Mouse (Mus musculus): ENCODE results near the gene Nlrp1a.

The Nlrp1a gene

DNA sequence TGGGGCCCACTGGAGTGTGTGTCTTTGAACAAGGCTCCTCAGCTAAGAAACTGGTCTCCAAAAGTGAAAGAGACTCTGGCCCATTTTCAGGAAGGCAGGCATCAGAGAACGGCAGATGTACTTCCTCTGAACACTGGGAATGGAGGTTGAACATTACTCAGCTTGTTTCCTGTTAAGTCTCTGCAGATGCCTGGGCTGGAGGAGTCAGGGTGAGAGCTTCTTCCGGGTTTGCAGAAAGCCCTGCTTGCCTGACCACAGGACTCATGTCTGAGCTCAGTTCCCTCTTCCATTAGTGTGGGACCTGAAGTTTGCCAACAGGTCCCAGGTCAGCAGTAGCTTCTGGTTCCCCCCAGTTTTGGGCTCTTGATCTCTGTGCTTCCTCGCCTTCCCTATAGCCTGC lies at the start of gene Nlrp1a:
TSS of gene Nlrp1a (minus strand) at position 44 of the 400 bp plus-strand sequence.
- peak in 1 of 2 experiments; percentile 23 for DNase-seq (ENCODE audit: low spot score in 2 of 2)

DNA sequence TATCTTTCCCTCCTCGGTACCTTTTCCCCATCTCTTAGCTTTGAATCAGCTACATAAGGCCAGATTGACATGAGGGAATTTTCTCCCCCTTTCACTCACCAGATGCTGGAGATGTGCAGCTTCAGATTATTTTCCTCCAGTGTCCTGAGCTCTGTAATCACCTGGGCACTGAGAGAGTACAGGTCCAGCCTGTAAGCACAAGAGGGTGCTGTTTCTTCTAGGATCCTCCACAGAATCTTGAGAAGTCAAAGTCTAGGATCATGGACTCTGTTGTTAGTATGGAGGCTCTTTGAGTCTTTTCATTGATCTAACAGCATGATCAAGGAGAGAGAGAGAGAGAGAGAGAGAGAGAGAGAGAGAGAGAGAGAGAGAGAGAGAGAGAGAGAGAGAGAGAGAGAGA lies 25.1 kb upstream of the Nlrp1a start:
- DNase-seq (ENCODE audit: low spot score in 2 of 2): no peak

DNA sequence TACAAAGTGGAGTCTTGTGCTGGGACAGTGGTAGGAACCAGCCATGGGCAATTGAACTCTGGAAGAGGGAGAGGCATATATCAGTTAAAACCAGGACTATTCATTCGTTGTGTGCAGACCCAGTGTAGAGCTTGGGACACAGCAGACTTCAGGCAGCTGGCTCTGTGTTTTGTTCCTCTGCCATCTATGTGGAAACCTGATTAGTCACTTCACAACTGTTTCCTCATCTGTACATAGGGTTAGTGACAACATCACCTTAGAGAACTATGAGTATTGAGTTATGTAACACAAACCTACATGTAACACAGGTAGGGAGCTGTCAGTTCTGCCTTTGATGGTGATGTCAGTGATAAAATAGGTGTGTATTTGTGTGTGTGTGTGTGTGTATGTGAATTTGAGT lies 19.6 kb upstream of the Nlrp1a start:
- no peak for DNase-seq (ENCODE audit: low spot score in 2 of 2)

DNA sequence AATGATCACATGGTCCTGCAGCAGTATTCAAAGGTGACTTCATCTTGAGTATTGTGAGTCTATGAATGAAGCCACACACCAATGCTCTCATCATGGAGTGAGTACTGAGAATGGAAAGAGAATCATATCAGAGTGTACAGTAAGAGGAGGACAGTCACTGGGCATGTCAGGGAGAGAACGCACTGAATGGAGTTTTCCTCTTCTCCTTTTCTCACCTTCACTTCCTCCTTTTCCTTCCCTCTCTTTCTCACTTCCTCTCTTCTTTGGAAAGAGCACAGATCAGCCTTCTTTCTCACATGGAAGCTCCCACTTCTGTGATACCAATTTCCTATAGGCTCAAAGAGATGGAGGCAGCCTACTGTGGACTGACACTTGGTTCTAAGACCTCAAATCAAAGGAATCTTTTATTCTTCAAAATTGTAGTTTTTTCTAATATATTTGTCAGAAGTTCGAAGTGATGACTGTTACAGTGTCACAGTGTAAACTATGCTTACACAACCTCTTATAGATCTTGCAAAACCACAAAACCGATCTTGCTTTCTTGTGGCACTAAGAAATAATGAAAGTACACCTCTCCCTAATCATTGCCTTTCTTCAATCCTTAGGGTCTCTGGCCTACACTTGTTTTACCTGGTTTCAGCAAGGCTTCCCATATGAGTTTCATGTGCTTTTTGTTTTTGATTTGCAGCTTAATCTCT lies 15.1 kb upstream of the Nlrp1a start:
- no peak for DNase-seq (ENCODE audit: low spot score in 2 of 2)

DNA sequence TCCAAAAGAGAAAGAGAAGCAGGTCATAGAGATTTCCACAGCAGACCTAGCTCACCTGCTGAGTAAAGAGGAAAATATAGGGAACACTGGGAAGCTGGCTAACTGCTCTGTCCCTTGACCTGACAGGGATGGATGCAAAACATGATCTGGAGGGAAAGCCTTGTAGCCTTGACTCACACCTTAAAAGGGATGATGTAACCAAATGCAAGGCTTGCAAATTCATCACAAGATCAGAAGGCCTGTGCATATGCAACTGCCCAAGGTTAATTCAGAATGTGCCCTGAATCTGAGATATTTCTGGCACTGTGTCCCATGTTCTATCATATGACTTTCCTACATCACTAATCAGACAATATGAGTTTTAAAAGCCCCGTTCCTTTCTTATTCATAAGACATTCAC lies 10.8 kb upstream of the Nlrp1a start:
- no peak for DNase-seq (ENCODE audit: low spot score in 2 of 2)

DNA sequence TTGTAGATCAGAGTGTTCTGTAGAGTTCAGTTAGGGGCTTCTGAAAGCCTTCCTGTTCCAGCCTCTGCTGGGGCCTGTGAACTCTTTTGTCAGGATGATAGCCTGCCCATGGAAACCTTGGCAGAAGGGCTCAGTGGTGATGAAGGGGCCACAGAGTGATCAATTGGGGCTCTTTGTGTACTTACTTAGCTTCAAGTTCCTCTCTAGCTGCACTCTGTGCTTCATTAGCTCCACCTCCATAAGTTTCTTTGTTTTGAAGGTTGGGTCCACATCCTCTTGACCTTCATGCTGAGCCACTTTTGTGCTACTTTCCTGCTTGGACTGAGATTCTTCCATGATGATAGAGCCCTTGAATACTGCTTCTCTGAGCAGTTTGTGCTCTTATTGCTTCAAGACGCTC lies 2.5 kb downstream of the Nlrp1a start:
- no peak for DNase-seq (ENCODE audit: low spot score in 2 of 2)

DNA sequence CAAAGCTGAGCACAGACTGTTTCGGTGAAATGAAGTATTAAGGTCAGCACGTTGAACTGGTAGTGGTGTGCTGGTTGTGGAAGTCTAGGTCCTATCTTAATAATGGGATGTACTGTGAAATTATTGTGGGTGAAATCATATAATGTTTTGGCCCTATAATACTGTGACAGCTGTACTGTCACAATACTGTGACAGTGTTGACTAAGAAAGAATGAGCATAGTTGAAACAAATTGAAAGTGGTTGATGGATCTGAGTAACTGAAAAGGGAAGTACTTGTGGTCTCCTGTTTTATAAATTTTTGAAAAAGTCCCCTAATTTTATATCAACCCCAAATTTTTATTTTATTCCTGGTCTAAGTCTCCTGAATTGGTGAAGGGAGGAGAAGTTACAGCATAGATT lies 37.4 kb downstream of the Nlrp1a start:
- DNase-seq (ENCODE audit: low spot score in 2 of 2): no peak

DNA sequence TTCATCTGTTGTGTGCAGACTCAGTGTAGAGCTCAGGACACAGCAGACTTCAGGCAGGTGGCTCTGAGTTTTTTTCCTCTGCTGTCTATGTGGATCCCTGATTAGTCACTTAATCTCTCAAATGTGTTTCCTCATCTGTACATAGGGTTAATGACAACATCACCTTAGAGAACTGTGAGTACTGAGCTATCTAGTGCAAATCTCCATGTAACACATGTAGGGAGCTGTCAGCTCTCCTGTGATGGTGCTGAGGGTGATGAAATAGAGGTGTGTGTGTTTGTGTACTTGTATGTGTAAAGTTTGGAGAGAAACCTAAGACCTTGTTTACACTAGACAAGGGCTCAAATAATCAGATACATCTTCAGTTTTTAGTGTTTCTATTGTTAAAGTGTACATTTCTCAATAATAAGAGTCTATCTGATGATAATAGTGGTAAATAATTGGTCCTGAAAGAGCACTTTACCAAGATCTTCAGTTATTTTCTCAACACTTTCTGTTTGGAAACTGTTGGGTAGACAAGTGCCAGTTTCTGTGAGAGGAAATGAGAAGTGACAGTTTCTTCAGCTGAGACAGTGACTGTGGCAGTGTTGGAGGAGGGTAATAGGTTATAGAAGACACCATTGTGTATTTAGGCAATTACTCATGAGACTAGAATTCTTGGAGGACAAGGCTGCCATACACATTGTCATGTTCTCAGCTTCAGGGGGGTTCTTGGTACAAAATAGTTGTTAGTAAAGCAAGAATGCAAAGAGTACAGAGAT lies 38.1 kb downstream of the Nlrp1a start:
- no peak for DNase-seq (ENCODE audit: low spot score in 2 of 2)

DNA sequence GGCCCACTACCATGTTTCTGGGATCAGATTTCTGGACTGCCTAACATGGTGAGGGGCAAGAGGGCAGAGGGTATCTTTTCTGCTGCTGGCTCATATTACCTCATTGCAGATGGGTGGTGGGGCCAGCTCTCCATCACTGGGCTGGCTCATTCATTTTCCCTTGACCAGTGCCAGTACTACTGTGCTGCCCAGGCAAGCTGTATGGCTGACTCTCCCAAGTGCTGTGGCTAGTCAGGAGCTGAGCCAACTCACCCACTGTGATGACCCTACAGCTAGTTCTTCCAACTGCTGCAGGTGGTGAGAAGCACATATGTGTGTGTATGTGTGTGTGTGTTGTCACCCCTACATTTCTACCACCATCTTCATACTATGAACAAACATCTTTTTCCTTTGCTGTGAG lies 40.6 kb downstream of the Nlrp1a start:
- DNase-seq (ENCODE audit: low spot score in 2 of 2): no peak

DNA sequence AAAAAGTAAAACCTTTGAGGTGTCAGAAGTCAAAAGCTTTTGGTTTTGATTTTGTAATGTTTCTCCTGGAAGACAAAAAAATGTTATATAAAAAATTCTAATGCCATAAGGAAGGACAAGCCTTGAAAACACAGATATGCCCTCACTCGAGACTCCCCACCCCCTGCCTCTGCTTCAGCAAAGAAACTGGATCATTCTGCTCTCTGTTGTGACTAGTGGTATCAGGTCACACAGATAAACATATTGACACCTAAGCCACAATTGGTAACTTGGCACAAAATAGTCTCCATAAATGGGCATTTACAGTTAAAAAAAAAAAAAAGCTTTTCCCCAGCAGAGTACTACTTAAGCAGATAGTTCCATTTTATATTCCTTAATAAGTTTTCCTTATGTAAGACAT lies 68.2 kb downstream of the Nlrp1a start:
- no peak for DNase-seq (ENCODE audit: low spot score in 2 of 2)

DNA sequence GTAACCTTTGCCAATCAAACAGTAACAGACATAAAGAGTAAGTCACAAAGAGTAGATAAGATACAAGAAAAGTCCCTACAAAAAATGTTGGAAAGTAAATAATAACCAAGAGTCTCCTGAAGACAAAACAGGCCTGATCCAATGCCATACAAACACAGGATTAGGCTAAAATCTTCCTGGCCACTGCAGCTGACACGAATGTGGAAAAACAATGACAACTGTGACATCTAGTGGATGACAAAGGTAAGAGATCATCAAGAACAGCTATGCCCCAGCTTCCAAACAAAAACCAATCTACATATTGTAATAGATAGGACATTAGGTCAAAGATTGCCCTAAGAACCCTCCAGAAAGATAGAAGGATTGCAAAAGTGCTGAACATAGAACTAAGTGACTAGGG lies 92.0 kb downstream of the Nlrp1a start:
- DNase-seq (ENCODE audit: low spot score in 2 of 2): no peak

All from spleen, postnatal 10 days (tissue).